Mouse (Mus musculus) gastrocnemius, postnatal 36 days (tissue): Measurements from ENCODE around the gene Nudt9. TPM values are rescaled to one million over a fixed set of nuclear protein-coding genes. Genes with fewer than 3 reads are reported as not detected.

Source experiments
- DNase-seq, 2 experiments: peaks; one replicate each; pipeline ENCODE4 v3.0.0; 2022
- intact Hi-C: fragments of 180-260 bp; cut with DNase I; formaldehyde crosslinking; loops from one replicate; pipeline ENCODE4 v1.15.1; 2025
- microRNA-seq, 2 experiments: library from miRNA; unstranded; fragments of <30 nt; microRNA quantifications; one replicate each; pipeline ENCODE4 v1.2.0; 2021
- total RNA-seq, 2 experiments: library from RNA; stranded (reverse); gene quantifications; 2 replicates each; pipeline ENCODE4 v1.2.3; 2021

Nudt9 gene
- total RNA-seq, 2 experiments from 2014 or later, result 58.1 to 59.3 TPM

DNA sequence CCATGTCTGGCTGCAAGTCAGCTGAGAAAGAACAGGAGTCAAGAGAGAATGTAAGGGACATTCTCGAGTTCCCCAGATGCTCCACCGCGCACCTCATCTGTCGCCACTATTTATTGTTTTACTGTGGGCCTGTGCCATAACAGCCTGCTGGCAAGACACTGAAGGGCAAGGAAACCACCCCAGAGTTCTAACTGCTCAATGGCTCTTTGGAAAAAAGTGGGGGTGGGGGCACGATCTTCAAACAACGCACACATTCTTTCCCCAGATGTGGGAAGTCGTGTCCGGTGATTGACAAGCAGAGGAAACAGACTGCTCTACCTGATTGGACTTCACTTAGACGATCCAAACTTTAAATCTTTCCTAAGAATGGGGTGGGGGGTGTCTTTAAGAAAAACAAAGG, 65.9 kb downstream of the Nudt9 start:
- DNase-seq, result no peak
- intact Hi-C loops, result no loop called here

DNA sequence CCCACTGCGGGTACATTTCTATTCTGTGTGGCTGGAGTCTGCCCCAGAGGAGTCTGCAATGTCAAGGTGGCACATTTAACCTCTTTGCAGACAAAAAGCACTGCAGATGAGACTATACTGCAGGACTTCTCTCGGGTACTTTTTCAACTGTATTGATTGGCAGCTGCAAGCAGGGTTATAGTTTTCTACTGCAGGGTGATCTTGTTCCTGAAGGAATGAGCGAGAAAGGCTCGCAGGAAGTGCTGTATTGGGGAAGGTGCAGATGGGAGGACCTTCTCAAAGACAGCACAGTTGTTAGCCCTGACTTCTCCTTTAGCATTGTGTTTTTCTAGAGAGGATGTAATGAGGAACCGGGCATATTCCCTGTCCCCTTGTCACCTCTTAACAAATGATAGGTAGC, 66.4 kb downstream of the Nudt9 start:
- DNase-seq, result no peak
- intact Hi-C loops, result no loop called here

DNA sequence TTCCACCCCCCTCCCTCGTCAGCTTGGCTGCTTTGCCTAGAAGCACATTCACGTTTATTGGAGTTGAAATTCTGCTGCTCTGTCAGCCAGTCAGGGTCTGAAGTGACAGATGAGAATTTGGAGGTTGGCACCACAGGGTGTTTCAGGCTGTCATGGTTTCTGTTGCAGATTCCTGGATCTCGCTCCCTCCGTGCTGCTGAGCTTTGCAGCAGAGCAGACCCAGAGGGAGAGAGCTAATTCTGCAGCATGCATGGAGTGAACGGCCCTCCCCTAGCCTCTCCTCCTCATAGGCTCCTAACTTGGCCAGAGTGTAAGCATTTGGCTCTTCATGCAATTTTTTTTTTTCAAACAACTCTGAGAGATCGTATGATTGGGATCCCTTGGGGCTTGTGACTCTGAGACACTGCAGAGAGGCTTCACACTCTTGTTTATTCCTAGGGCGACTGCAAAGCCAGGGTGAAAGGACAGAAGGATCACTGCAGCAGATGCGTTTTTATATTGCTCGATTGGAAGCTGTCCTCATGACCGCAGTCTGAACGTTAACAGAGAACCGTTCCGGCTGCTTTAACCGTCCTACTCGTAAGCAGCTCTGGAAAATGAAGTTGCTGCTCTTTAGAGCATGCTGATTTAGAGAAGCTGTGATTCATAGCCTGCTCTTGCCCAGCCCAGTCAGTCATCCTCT, 67.5 kb downstream of the Nudt9 start, which contains the start of gene Sparcl1:
Gene Sparcl1 (minus strand): TSS at position 243 of the 682 bp plus-strand sequence.
- peak; percentile 27 to 47 for DNase-seq

More for the DNA sequence above, 67.5 kb downstream of the Nudt9 start, which contains the start of gene Sparcl1:
- intact Hi-C loops, result no loop called here

Small RNA genes lying within 50 kb of the gene (microRNA-seq; reads per million reads assigned to microRNA genes)
- 0 to 1.1 reads per million in 2 experiments for gene Mir5619

Other genes with a start within 250 kb of the Nudt9 start
- 10 to 100 TPM; 21.9 to 22.5 TPM for gene Klhl8, start 135.0 kb upstream of the Nudt9 start, total RNA-seq
- not detected for gene Hsd17b13, start 68.9 kb upstream of the Nudt9 start, total RNA-seq
- gene Hsd17b11, start 24.4 kb upstream of the Nudt9 start, total RNA-seq, result 1 to 10 TPM; 6.7 to 8.3 TPM
- gene Gm17660, start 31.3 kb downstream of the Nudt9 start, total RNA-seq, result under 1 TPM in 1 of 2 experiments, not detected in 1; 0.56 TPM
- gene Sparcl1, start 67.4 kb downstream of the Nudt9 start, total RNA-seq, result 100 to 1,000 TPM; 125 to 142 TPM
- gene Dspp, start 124.4 kb downstream of the Nudt9 start, total RNA-seq, result not detected
- gene Dmp1, start 156.3 kb downstream of the Nudt9 start, total RNA-seq, result 1 to 10 TPM; 1.4 to 2.1 TPM